Mouse (Mus musculus) lung, postnatal 0 days (tissue): Measurements from ENCODE around the gene Mip. TPM values are rescaled to one million over a fixed set of nuclear protein-coding genes. Genes with fewer than 3 reads are reported as not detected.

Experiments used
- ATAC-seq: fragments of 200-750 bp; cut with Nextera tagmentation; 2 replicates; pipeline ENCODE4 v1.8.0; 2017; ENCODE audit warnings: moderate library complexity
- DNase-seq: peaks from one replicate; pipeline ENCODE4 v3.0.0-alpha.2; 2016; ENCODE audit warnings: low spot score
- H3K27ac ChIP-seq: fragments of 300-500 bp; sonication (generic); 2 replicates; pipeline ENCODE4 v1.5.1; 2014; ENCODE audit warnings: antibody characterized with exemption, mild to moderate bottlenecking, low read length, mixed read lengths
- H3K27me3 ChIP-seq: fragments of 300-500 bp; sonication (generic); replicated peaks from 2 replicates; pipeline ENCODE4 v1.6.1; 2014; ENCODE audit warnings: low read length, mixed read lengths; ENCODE audit not compliant: insufficient read depth
- H3K36me3 ChIP-seq: fragments of 300-500 bp; sonication (generic); 2 replicates; pipeline ENCODE4 v1.6.1; 2014; ENCODE audit warnings: low read length, mixed read lengths; ENCODE audit not compliant: insufficient read depth
- H3K4me1 ChIP-seq: fragments of 300-500 bp; sonication (generic); 2 replicates; pipeline ENCODE4 v1.6.1; 2014; ENCODE audit warnings: antibody characterized with exemption, low read depth, low read length, mixed read lengths; ENCODE audit not compliant: insufficient read depth
- H3K4me2 ChIP-seq: fragments of 300-500 bp; sonication (generic); replicated peaks from 2 replicates; pipeline ENCODE4 v1.6.1; 2014; ENCODE audit warnings: low read depth, mild to moderate bottlenecking, low read length, moderate library complexity, mixed read lengths
- H3K4me3 ChIP-seq: fragments of 300-500 bp; sonication (generic); 2 replicates; pipeline ENCODE4 v1.5.1; 2014; ENCODE audit warnings: low read depth, low read length
- H3K9ac ChIP-seq: fragments of 300-500 bp; sonication (generic); replicated peaks from 2 replicates; pipeline ENCODE4 v1.6.1; 2014; ENCODE audit warnings: low read depth, mild to moderate bottlenecking
- H3K9me3 ChIP-seq: fragments of 300-500 bp; sonication (generic); 2 replicates; pipeline ENCODE4 v1.6.1; 2016; ENCODE audit warnings: low read length, mixed read lengths
- CTCF ChIP-seq: IDR thresholded peaks from 2 replicates; pipeline ENCODE4 v1.5.1; 2016; ENCODE audit warnings: antibody characterized with exemption, mild to moderate bottlenecking
- EP300 ChIP-seq: IDR thresholded peaks from 2 replicates; pipeline ENCODE4 v1.6.1; 2016; ENCODE audit warnings: antibody characterized with exemption, mild to moderate bottlenecking, control low read depth
- WGBS: fragments of 180-500 bp; shearing (Covaris S2); extraction: QIAGEN DNeasy Blood & Tissue Kit; methylation state at CpG from one replicate; pipeline ENCODE4 v1.1.7; 2014; 5-methylcytosine and 5-hydroxymethylcytosine counted together
- polyA plus RNA-seq: library from polyadenylated mRNA; unstranded; fragments of >200 nt; fragmentation: Nextera tagmentation; extraction: Ambion mirVana; gene quantifications from 2 replicates; pipeline ENCODE4 v1.2.1, GENCODE M21; 2015

The Mip gene
- polyA plus RNA-seq, 1 experiment from 2014 or later = not detected

GRCm38 (mm10) chr10:128214981-128215380 is 10.7 kb upstream of the Mip start:
- Histone ChIP-seq H3K4me1 (peaks cover 4% of the 10 kb centered on the region; the same call in 1 of the 2 replicates), H3K4me2 (no peak overlapping the region), H3K27ac (no peak overlapping the region), H3K9ac (no peak overlapping the region), H3K4me3 (no peak overlapping the region), H3K9me3 (no peaks in the 10 kb centered on the region), H3K27me3 (no peaks in the 10 kb centered on the region), H3K36me3 (no peaks in the 10 kb centered on the region)
- DNase-seq (peak; percentile 37), ATAC-seq (no peak)
- 76% methylated on average over 5 of the region's 5 CpGs for WGBS
- peak; percentile 42 for TF ChIP-seq CTCF
- no peak for TF ChIP-seq EP300

DNA sequence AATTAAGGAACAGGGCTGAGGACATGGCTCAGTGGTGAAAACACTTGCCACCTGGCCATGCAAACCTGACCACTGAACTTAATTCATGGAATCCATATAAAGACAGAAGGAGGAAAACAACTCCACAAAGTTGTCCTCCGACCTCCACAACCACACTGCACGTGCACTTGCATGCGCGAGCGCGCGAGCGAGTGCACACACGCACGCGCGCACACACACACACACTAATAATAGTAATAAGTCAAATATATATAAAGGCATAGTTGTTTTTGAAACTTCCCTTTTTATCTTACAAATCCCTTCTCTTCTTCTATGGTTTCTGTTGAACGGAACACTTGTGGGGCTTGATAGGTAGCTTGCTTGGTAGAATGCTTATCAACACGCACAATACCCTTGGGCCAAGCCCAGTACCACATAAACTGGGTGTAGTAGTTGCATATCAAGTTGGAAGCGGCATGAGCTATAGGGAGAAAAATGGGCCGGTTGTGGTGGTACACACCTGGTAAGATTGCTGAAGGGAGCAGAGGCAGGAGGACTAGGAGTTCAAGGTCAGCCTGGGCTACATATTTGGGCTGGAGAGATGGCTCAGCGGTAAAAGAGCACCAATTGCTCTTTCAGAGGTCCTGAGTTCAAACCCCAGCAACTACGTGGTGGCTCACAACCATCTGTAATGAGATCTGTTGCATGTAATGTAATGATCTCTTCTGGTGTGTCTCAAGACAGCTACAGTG is 7.1 kb upstream of the Mip start:
- Histone ChIP-seq H3K36me3 (no peaks in the 10 kb centered on the region), H3K4me3 (no peak overlapping the region), H3K27me3 (no peaks in the 10 kb centered on the region), H3K9ac (no peak overlapping the region), H3K4me2 (no peak overlapping the region), H3K27ac (no peak overlapping the region), H3K4me1 (no peaks in the 10 kb centered on the region), H3K9me3 (no peaks in the 10 kb centered on the region)
- TF ChIP-seq CTCF = no peak
- TF ChIP-seq EP300 = no peak
- no peak for DNase-seq
- 88% methylated on average over 18 of the region's 18 CpGs for WGBS
- no peak for ATAC-seq

DNA sequence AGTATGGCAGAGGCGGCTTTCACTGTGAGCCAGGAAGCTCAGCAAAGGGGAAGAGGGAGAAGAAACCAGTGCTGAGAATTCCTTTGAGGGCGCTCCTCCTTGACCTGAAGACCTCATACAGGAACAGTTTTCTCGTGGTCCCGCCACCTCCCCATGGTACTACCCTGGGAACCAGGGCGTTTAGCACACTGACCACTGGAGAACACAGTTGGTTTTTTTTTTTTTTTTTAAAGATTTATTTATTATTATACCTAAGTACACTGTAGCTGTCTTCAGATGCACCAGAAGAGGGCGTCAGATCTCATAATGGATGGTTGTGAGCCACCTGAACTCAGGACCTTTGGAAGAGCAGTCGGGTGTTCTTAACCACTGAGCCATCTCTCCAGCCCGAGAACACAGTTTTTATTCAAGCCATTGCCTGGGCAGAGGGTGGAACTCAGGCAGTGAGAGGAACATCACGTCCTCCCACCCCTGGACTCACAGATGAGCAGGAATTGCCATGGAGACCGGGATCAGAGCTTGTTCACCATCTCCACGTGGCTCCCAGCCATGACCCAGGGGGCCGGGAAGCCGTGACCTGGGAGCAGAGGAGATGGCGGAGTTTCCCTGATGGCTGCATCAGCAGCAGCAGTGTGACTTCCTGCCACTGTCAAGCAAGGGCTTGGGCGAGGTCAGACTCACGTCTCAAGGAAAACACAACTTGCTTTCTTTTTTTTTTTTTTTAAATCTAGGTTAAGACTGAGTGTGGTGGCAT is 3.9 kb upstream of the Mip start:
- no peak for DNase-seq
- Histone ChIP-seq H3K9ac (no peak overlapping the region), H3K4me1 (no peaks in the 10 kb centered on the region), H3K9me3 (no peaks in the 10 kb centered on the region), H3K27ac (no peak overlapping the region), H3K4me3 (no peak overlapping the region), H3K4me2 (no peak overlapping the region), H3K27me3 (no peaks in the 10 kb centered on the region), H3K36me3 (no peaks in the 10 kb centered on the region)
- WGBS = 49% methylated on average over 16 of the region's 16 CpGs
- TF ChIP-seq EP300 (no peak), CTCF (no peak)
- ATAC-seq = no peak

- no peak overlapping the region for H3K27ac ChIP-seq
- no peak overlapping the region for H3K9ac ChIP-seq
- H3K27me3 ChIP-seq = no peaks in the 10 kb centered on the region
- H3K36me3 ChIP-seq = no peaks in the 10 kb centered on the region
- H3K9me3 ChIP-seq = no peaks in the 10 kb centered on the region
- ATAC-seq = no peak
- DNase-seq = no peak
- H3K4me1 ChIP-seq = no peaks in the 10 kb centered on the region
- WGBS = 56% methylated on average over 5 of the region's 5 CpGs
- no peak overlapping the region for H3K4me2 ChIP-seq
- no peak for TF ChIP-seq CTCF
- no peak for TF ChIP-seq EP300
- no peak overlapping the region for H3K4me3 ChIP-seq
Observed at GRCm38 (mm10) chr10:128225064-128225463, 574 bp upstream of the Mip start.

GRCm38 (mm10) chr10:128227592-128227991 is 2.0 kb downstream of the Mip start:
- no peaks in the 10 kb centered on the region for H3K9me3 ChIP-seq
- DNase-seq = no peak
- WGBS = 63% methylated on average over 9 of the region's 9 CpGs
- H3K4me3 ChIP-seq = no peak overlapping the region
- H3K4me1 ChIP-seq = no peaks in the 10 kb centered on the region
- TF ChIP-seq CTCF = no peak
- TF ChIP-seq EP300 = no peak
- H3K27ac ChIP-seq = no peak overlapping the region
- H3K36me3 ChIP-seq = no peaks in the 10 kb centered on the region
- ATAC-seq = no peak
- no peak overlapping the region for H3K9ac ChIP-seq
- no peak overlapping the region for H3K4me2 ChIP-seq
- no peaks in the 10 kb centered on the region for H3K27me3 ChIP-seq

- 85% methylated on average over 8 of the region's 8 CpGs for WGBS
- Histone ChIP-seq H3K27ac (no peak overlapping the region), H3K4me2 (no peak overlapping the region), H3K9ac (no peak overlapping the region), H3K36me3 (no peaks in the 10 kb centered on the region), H3K27me3 (no peaks in the 10 kb centered on the region), H3K4me1 (no peaks in the 10 kb centered on the region), H3K9me3 (no peaks in the 10 kb centered on the region), H3K4me3 (no peak overlapping the region)
- ATAC-seq (no peak), DNase-seq (no peak)
- TF ChIP-seq CTCF = no peak
- no peak for TF ChIP-seq EP300
Observed at GRCm38 (mm10) chr10:128228009-128228408, 2.4 kb downstream of the Mip start.
